Mouse (Mus musculus) embryonic facial prominence, embryonic 11.5 days (tissue): ENCODE data around the gene Gm10112. TPM values are rescaled to one million over a fixed set of nuclear protein-coding genes. Genes with fewer than 3 reads are reported as not detected.

Source experiments
- ATAC-seq: fragments of 200-750 bp; cut with Nextera tagmentation; replicated peaks from 2 replicates; pipeline ENCODE4 v1.8.0; 2017; ENCODE audit warnings: low read depth; ENCODE audit not compliant: insufficient number of reproducible peaks, low FRiP score, low TSS enrichment
- DNase-seq: peaks from one replicate; pipeline ENCODE4 v3.0.0-alpha.2; 2015; ENCODE audit warnings: low spot score
- H3K27ac ChIP-seq: fragments of 300-500 bp; sonication (generic); replicated peaks from 2 replicates; pipeline ENCODE4 v1.5.1; 2014; ENCODE audit warnings: mild to moderate bottlenecking, low read depth, low read length, control low read depth
- H3K27me3 ChIP-seq: fragments of 300-500 bp; sonication (generic); 2 replicates; pipeline ENCODE4 v1.6.1; 2014; ENCODE audit warnings: mild to moderate bottlenecking, low read length, moderate library complexity, mixed read lengths; ENCODE audit not compliant: control insufficient read depth, insufficient read depth
- H3K36me3 ChIP-seq: fragments of 300-500 bp; sonication (generic); replicated peaks from 2 replicates; pipeline ENCODE4 v1.6.1; 2014; ENCODE audit warnings: low read depth, mild to moderate bottlenecking, low read length, moderate library complexity, mixed read lengths; ENCODE audit not compliant: control insufficient read depth, insufficient read depth
- H3K4me1 ChIP-seq: fragments of 300-500 bp; sonication (generic); 2 replicates; pipeline ENCODE4 v1.6.1; 2014; ENCODE audit warnings: low read length, mixed read lengths; ENCODE audit not compliant: control insufficient read depth, insufficient read depth
- H3K4me2 ChIP-seq: fragments of 300-500 bp; sonication (generic); 2 replicates; pipeline ENCODE4 v1.6.1; 2014; ENCODE audit warnings: low read depth, mild to moderate bottlenecking, control low read depth, low read length, moderate library complexity
- H3K4me3 ChIP-seq: fragments of 300-500 bp; sonication (generic); 2 replicates; pipeline ENCODE4 v1.5.1; 2014; ENCODE audit warnings: low read depth, low read length, control low read depth
- H3K9ac ChIP-seq: fragments of 300-500 bp; sonication (generic); replicated peaks from 2 replicates; pipeline ENCODE4 v1.6.1; 2014; ENCODE audit warnings: mild to moderate bottlenecking, control low read depth, low read length
- H3K9me3 ChIP-seq: fragments of 300-500 bp; sonication (generic); replicated peaks from 2 replicates; pipeline ENCODE4 v1.6.1; 2016; ENCODE audit warnings: mild to moderate bottlenecking, low read length, inconsistent platforms, mixed read lengths; ENCODE audit not compliant: control insufficient read depth
- WGBS: fragments of 180-500 bp; shearing (Covaris S2); extraction: QIAGEN DNeasy Blood & Tissue Kit; methylation state at CpG from one replicate; pipeline ENCODE4 v1.1.7; 2014; 5-methylcytosine and 5-hydroxymethylcytosine counted together
- polyA plus RNA-seq: library from polyadenylated mRNA; unstranded; fragments of >200 nt; fragmentation: Nextera tagmentation; extraction: Ambion mirVana; gene quantifications from 2 replicates; pipeline ENCODE4 v1.2.1, GENCODE M21; 2014

Gene Gm10112
- polyA plus RNA-seq, result not detected in 2 replicates

GRCm38 (mm10) chrX:111168040-111168439, at the start of gene Gm10112:
Gene Gm10112, plus strand, starts transcription at chrX:111168340.
- DNase-seq (no peak), ATAC-seq (no peak)
- no peak within 1 kb of the TSS for H3K27ac ChIP-seq
- WGBS, result 93% methylated on average over 3 of the region's 3 CpGs
- no peaks in the 10 kb centered on the region for H3K4me1 ChIP-seq
- no peaks in the 10 kb centered on the region for H3K27me3 ChIP-seq
- no peaks in the 10 kb centered on the region for H3K9me3 ChIP-seq
- H3K4me3 ChIP-seq, result no peak within 1 kb of the TSS
- no peaks in the 10 kb centered on the region for H3K36me3 ChIP-seq
- H3K4me2 ChIP-seq, result no peak within 1 kb of the TSS
- no peak within 1 kb of the TSS for H3K9ac ChIP-seq

- DNase-seq (no peak), ATAC-seq (no peak)
- H3K27ac ChIP-seq, result no peak overlapping the region
- H3K4me3 ChIP-seq, result no peak overlapping the region
- no peaks in the 10 kb centered on the region for H3K9me3 ChIP-seq
- no peaks in the 10 kb centered on the region for H3K36me3 ChIP-seq
- no peaks in the 10 kb centered on the region for H3K4me1 ChIP-seq
- H3K27me3 ChIP-seq, result no peaks in the 10 kb centered on the region
- H3K4me2 ChIP-seq, result no peak overlapping the region
- 63% methylated on average over 1 of the region's 1 CpGs for WGBS
- H3K9ac ChIP-seq, result no peak overlapping the region
These were observed 21.4 kb downstream of the Gm10112 start for GRCm38 (mm10) chrX:111189574-111189973.

GRCm38 (mm10) chrX:111196376-111196775, 28.2 kb downstream of the Gm10112 start:
- Histone ChIP-seq H3K9ac (no peak overlapping the region), H3K36me3 (no peaks in the 10 kb centered on the region), H3K4me1 (no peaks in the 10 kb centered on the region), H3K27me3 (no peaks in the 10 kb centered on the region), H3K27ac (no peak overlapping the region), H3K4me3 (no peak overlapping the region), H3K4me2 (no peak overlapping the region), H3K9me3 (no peaks in the 10 kb centered on the region)
- DNase-seq, result peak; percentile 48
- 1% methylated on average over 2 of the region's 2 CpGs for WGBS
- ATAC-seq, result no peak

- H3K9me3 ChIP-seq, result no peaks in the 10 kb centered on the region
- H3K4me3 ChIP-seq, result no peak overlapping the region
- ATAC-seq (no peak), DNase-seq (peak; percentile 64)
- WGBS, result 17% methylated on average over 5 of the region's 5 CpGs
- H3K9ac ChIP-seq, result no peak overlapping the region
- H3K4me2 ChIP-seq, result no peak overlapping the region
- no peaks in the 10 kb centered on the region for H3K4me1 ChIP-seq
- H3K27me3 ChIP-seq, result no peaks in the 10 kb centered on the region
- H3K36me3 ChIP-seq, result no peaks in the 10 kb centered on the region
- H3K27ac ChIP-seq, result no peak overlapping the region
These were observed 42.1 kb downstream of the Gm10112 start for GRCm38 (mm10) chrX:111210225-111210624.

Other genes starting within 250 kb of the Gm10112 start
- gene Cylc1, start 57.9 kb upstream of the Gm10112 start, polyA plus RNA-seq, result not detected in 2 replicates